Mouse (Mus musculus) liver, embryonic 15.5 days (tissue): ENCODE results near the gene Ldlrad2. TPM values are rescaled to one million over a fixed set of nuclear protein-coding genes. Genes with fewer than 3 reads are reported as not detected.
"Not testable (repeated sequence)": the region's sequence is repeated elsewhere in the genome, so short reads cannot be mapped to it uniquely, and the experiment has no call there.

Source experiments
- ATAC-seq: fragments of 200-750 bp; cut with Nextera tagmentation; 2 replicates; pipeline ENCODE4 v1.8.0; 2017; ENCODE audit warnings: moderate number of reproducible peaks, mild to moderate bottlenecking, moderate library complexity; ENCODE audit not compliant: insufficient read depth
- H3K27ac ChIP-seq: fragments of 300-500 bp; sonication (generic); replicated peaks from 2 replicates; pipeline ENCODE4 v1.5.1; 2015; ENCODE audit warnings: mild to moderate bottlenecking, inconsistent platforms
- H3K27me3 ChIP-seq: fragments of 300-500 bp; sonication (generic); 2 replicates; pipeline ENCODE4 v1.6.1; 2015; ENCODE audit warnings: mild to moderate bottlenecking, inconsistent platforms
- H3K36me3 ChIP-seq: fragments of 300-500 bp; sonication (generic); replicated peaks from 2 replicates; pipeline ENCODE4 v1.6.1; 2015; ENCODE audit warnings: moderate library complexity, mild to moderate bottlenecking, inconsistent platforms
- H3K4me1 ChIP-seq: fragments of 300-500 bp; sonication (generic); replicated peaks from 2 replicates; pipeline ENCODE4 v1.6.1; 2015; ENCODE audit warnings: inconsistent platforms
- H3K4me2 ChIP-seq: fragments of 300-500 bp; sonication (generic); 2 replicates; pipeline ENCODE4 v1.6.1; 2015; ENCODE audit warnings: moderate library complexity, mild to moderate bottlenecking, inconsistent platforms
- H3K4me3 ChIP-seq: fragments of 300-500 bp; sonication (generic); replicated peaks from 2 replicates; pipeline ENCODE4 v1.5.1; 2015; ENCODE audit warnings: mild to moderate bottlenecking, inconsistent platforms
- H3K9ac ChIP-seq: fragments of 300-500 bp; sonication (generic); 2 replicates; pipeline ENCODE4 v1.6.1; 2015; ENCODE audit warnings: moderate library complexity, mild to moderate bottlenecking, inconsistent platforms
- H3K9me3 ChIP-seq: fragments of 300-500 bp; sonication (generic); replicated peaks from 2 replicates; pipeline ENCODE4 v1.6.1; 2016; ENCODE audit warnings: inconsistent platforms
- WGBS: fragments of 180-500 bp; shearing (Covaris S2); methylation state at CpG from one replicate; pipeline ENCODE4 v1.1.7; 2015; ENCODE audit warnings: mixed read lengths; ENCODE audit not compliant: insufficient replicate concordance; 5-methylcytosine and 5-hydroxymethylcytosine counted together
- polyA plus RNA-seq: library from polyadenylated mRNA; unstranded; fragments of >200 nt; fragmentation: Nextera tagmentation; extraction: Ambion mirVana; gene quantifications from 2 replicates; pipeline ENCODE4 v1.2.1, GENCODE M21; 2015

Gene Ldlrad2
- polyA plus RNA-seq, 1 experiment from 2014 or later = not detected

- Histone ChIP-seq H3K36me3 (0 out of 2 replicates have a peak, but pooled peaks cover 8% of the 10 kb centered on the region), H3K4me3 (peak within 1 kb of the TSS; percentile 90), H3K27ac (peak within 1 kb of the TSS; percentile 100), H3K9ac (peak within 1 kb of the TSS; percentile 84), H3K9me3 (no peaks in the 10 kb centered on the region), H3K4me2 (peak within 1 kb of the TSS; percentile 81), H3K27me3 (no peaks in the 10 kb centered on the region), H3K4me1 (peaks cover 43% of the 10 kb centered on the region)
- ATAC-seq = peak; percentile 92
- under 1% methylated on average over 91 of the region's 92 CpGs for WGBS
Observed at GRCm38 (mm10) chr4:137593601-137594495, 19.5 kb upstream of the Ldlrad2 start, which contains the start of gene Usp48. Gene Usp48 (plus strand): TSS chr4:137593755.

DNA sequence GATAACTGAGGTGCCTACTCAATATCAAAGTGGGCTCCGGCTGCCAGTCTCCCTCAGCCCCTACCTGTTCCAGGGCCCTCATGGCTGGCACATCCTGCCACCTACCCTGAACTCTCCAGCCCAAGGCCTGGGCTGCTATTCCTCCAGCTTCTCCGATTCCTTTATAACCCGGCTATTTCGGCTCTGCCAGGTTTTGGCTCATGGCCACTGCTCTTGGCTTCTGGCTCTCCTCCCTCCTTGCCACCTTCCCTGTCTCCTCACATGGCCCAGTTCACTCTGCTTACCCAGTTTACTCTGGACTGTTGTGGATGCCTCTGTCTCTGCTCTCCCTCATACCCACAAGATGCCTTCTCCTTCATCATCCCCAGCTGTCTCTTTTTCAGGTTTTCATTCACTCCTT is 16.6 kb upstream of the Ldlrad2 start:
- no peak overlapping the region for H3K9ac ChIP-seq
- no peaks in the 10 kb centered on the region for H3K9me3 ChIP-seq
- 85% methylated on average over 4 of the region's 4 CpGs for WGBS
- no peak overlapping the region for H3K4me2 ChIP-seq
- H3K36me3 ChIP-seq = no peaks in the 10 kb centered on the region
- no peak overlapping the region for H3K4me3 ChIP-seq
- peaks cover 16% of the 10 kb centered on the region for H3K4me1 ChIP-seq
- ATAC-seq = no peak
- H3K27me3 ChIP-seq = no peaks in the 10 kb centered on the region
- H3K27ac ChIP-seq = no peak overlapping the region

DNA sequence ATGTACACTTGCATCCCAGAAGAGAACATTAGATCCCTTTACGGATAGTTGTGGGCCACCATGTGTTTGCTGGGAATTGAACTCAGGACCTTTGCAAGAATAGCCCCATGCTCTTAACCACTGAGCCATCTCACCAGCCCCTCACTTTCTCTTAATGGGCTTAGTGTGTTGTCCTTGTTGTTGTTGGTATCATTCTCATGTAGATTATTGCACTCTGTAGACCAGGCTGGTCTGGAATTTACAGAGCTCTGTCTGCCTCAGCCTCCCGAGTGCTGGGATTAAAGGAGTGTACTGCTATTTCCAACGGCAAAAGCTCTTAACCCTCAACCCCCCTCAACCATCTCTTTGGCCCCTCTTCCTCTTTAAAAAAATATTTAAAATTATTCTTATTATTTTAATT is 15.2 kb upstream of the Ldlrad2 start:
- Histone ChIP-seq H3K27me3 (no peaks in the 10 kb centered on the region), H3K27ac (no peak overlapping the region), H3K4me3 (no peak overlapping the region), H3K4me2 (no peak overlapping the region), H3K9ac (no peak overlapping the region), H3K4me1 (peaks cover 5% of the 10 kb centered on the region; the same call in 1 of the 2 replicates), H3K9me3 (no peaks in the 10 kb centered on the region), H3K36me3 (no peaks in the 10 kb centered on the region)
- ATAC-seq = no peak
- 76% methylated on average over 3 of the region's 3 CpGs for WGBS

DNA sequence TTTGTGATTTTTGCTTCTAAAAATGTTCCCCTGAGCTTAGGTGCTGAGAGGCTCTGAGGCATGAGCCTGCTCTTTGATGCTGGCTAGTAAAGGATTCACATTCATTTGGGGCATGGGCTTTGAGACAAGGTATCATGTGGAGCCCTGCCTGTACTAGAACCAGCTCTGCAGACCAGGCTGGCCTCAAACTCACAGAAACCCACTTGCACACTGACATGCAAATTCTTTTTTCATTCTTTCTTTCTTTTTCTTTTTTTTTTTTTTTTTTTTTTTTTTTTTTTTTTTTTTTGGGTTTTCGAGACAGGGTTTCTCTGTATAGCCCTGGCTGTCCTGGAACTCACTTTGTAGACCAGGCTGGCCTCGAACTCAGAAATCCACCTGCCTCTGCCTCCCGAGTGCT is 14.7 kb upstream of the Ldlrad2 start:
- H3K9ac ChIP-seq, H3K36me3 ChIP-seq, H3K4me3 ChIP-seq, H3K27me3 ChIP-seq, H3K27ac ChIP-seq, H3K4me2 ChIP-seq, H3K9me3 ChIP-seq, ATAC-seq, H3K4me1 ChIP-seq: not testable (repeated sequence)
- 83% methylated on average over 2 of the region's 3 CpGs for WGBS

DNA sequence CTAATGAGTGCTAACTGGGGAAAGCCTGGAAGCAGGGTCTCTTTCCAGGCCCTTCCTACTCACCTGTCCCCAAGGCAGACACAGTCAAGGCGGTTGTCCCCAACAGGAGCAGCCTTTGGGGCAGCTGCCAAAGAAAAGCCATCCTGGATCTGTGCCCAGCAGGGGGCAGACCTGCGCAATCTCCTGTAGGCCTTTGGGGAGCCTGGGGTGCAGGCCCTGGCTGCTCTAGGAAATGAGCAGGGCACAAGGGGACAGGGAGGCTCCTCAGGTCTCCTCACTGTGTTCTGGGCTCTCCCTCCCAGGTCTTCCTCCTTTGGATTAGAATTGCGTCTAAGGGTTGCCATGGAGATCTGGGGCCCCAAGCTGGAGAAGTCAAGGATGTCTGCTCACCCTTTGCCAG is 7.4 kb upstream of the Ldlrad2 start:
- H3K27me3 ChIP-seq = peaks cover 29% of the 10 kb centered on the region
- H3K4me2 ChIP-seq = no peak overlapping the region
- no peak overlapping the region for H3K9ac ChIP-seq
- WGBS = 45% methylated on average over 3 of the region's 3 CpGs
- no peaks in the 10 kb centered on the region for H3K9me3 ChIP-seq
- H3K27ac ChIP-seq = no peak overlapping the region
- 0 out of 2 replicates have a peak, but pooled peaks cover 5% of the 10 kb centered on the region for H3K4me1 ChIP-seq
- no peaks in the 10 kb centered on the region for H3K36me3 ChIP-seq
- ATAC-seq = no peak
- no peak overlapping the region for H3K4me3 ChIP-seq

DNA sequence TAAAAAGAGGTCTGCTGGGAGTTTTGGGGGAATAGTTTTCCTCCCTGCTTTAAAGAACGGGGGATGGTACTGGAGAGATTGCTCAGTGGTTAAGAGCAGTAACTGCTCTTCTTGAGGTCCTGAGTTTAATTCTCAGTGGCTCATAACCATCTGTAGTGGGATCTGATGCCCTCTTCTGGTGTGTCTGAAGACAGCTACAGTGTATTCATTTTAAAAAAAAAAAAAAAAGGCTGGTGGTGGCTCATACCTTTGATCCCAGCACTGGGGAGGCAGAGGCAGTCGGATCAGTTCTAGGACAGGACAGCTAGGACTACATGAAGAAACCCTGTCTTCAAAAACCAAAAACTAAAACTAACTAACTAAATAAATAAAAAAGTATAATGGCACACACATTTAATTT is 5.9 kb upstream of the Ldlrad2 start:
- Histone ChIP-seq H3K4me1 (0 out of 2 replicates have a peak, but pooled peaks cover 5% of the 10 kb centered on the region), H3K9me3 (no peaks in the 10 kb centered on the region), H3K4me2 (no peak overlapping the region), H3K36me3 (no peaks in the 10 kb centered on the region), H3K27ac (no peak overlapping the region), H3K27me3 (peaks cover 32% of the 10 kb centered on the region), H3K4me3 (no peak overlapping the region), H3K9ac (no peak overlapping the region)
- 72% methylated on average over 2 of the region's 2 CpGs for WGBS
- no peak for ATAC-seq

DNA sequence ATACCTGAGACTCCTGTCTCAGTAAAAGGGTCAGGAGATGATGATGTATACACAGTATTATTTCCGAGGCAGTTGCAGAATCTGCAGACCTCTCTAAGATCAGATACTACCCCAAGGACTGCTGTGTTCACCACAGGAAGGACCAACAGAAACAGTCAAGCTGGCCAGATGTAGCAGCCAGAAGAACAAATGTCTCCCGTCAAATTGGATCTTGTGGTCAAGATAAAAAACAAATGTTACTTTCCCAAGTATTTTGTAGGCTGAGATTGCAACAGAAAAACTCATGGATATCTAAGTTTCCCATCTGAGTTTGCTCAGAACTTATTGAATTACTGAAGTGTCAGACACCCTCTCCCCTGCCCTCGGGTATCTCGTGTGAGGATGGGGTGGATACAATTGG is 5.4 kb upstream of the Ldlrad2 start:
- WGBS = 27% methylated on average over 4 of the region's 4 CpGs
- Histone ChIP-seq H3K4me2 (no peak overlapping the region), H3K9ac (no peak overlapping the region), H3K4me1 (0 out of 2 replicates have a peak, but pooled peaks cover 5% of the 10 kb centered on the region), H3K27me3 (peaks cover 32% of the 10 kb centered on the region), H3K27ac (no peak overlapping the region), H3K9me3 (no peaks in the 10 kb centered on the region), H3K36me3 (no peaks in the 10 kb centered on the region), H3K4me3 (no peak overlapping the region)
- no peak for ATAC-seq

DNA sequence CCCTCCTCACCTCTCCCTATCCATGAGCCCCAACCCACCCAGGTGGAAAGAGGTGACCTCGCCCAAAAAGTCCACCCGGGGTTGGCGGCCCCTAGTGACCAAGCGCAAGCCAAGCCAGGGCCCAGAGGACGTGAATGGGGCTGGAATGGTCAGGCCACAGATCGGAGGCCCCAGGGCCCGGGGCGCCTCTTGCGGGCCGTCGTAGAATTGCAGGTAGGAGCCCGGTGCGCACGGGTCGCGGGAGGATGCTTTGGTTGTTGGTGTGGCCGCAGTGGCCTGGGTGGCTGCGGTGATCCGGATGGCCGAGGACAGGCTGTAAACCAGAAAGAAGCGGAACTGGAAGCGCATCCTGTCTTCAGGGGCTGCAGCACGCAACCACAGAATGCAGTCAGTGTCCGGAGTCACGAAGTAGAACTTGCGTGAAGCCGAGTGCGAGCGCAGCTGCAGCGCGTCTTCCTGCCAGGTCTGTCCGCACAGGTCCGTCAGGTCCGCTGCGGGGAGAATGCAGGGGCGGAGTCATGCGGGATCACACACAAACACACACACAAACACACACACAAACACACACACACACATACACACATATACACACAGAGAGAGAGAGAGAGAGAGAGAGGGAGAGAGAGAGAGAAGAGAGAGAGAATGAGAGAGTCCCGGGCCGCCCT is 3.9 kb upstream of the Ldlrad2 start:
- ATAC-seq = no peak
- peak overlapping the region; percentile 4; the same call in 1 of the 2 replicates for H3K4me3 ChIP-seq
- H3K36me3 ChIP-seq = no peaks in the 10 kb centered on the region
- H3K27ac ChIP-seq = no peak overlapping the region
- 5% methylated on average over 39 of the region's 39 CpGs for WGBS
- H3K9me3 ChIP-seq = no peaks in the 10 kb centered on the region
- H3K9ac ChIP-seq = no peak overlapping the region
- peaks cover 32% of the 10 kb centered on the region for H3K27me3 ChIP-seq
- H3K4me2 ChIP-seq = peak overlapping the region; percentile 47
- H3K4me1 ChIP-seq = 0 out of 2 replicates have a peak, but pooled peaks cover 5% of the 10 kb centered on the region

DNA sequence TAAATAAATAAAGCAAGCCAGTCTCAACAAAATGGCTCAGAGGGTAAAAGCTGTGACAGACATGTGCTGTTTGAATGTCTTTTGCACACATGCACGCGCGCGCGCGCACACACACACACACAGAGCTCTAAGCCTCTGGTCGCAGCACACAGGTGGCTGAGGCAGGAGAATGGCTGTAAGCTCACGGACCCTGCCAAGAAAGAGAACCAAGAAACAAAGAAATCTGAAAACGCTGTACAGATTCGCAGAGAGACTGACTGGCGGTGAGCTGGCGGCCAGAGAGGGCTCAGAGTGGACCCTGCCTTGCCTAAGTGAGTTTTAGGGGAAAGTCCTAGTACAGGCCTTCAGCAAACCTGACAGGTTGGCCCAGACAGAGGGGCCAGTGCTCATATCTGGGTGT is 3.1 kb upstream of the Ldlrad2 start:
- Histone ChIP-seq H3K27ac (no peak overlapping the region), H3K4me2 (no peak overlapping the region), H3K36me3 (no peaks in the 10 kb centered on the region), H3K27me3 (peaks cover 32% of the 10 kb centered on the region), H3K9ac (no peak overlapping the region), H3K4me1 (0 out of 2 replicates have a peak, but pooled peaks cover 5% of the 10 kb centered on the region), H3K9me3 (no peaks in the 10 kb centered on the region), H3K4me3 (no peak overlapping the region)
- 84% methylated on average over 12 of the region's 12 CpGs for WGBS
- no peak for ATAC-seq

- H3K9ac ChIP-seq = no peak overlapping the region
- ATAC-seq = no peak
- no peak overlapping the region for H3K4me3 ChIP-seq
- no peak overlapping the region for H3K4me2 ChIP-seq
- H3K36me3 ChIP-seq = peaks cover 6% of the 10 kb centered on the region; the same call in 1 of the 2 replicates
- no peaks in the 10 kb centered on the region for H3K4me1 ChIP-seq
- no peaks in the 10 kb centered on the region for H3K9me3 ChIP-seq
- H3K27ac ChIP-seq = no peak overlapping the region
- H3K27me3 ChIP-seq = no peaks in the 10 kb centered on the region
- WGBS = 78% methylated on average over 9 of the region's 9 CpGs
Observed at GRCm38 (mm10) chr4:137569873-137570272, 4.5 kb downstream of the Ldlrad2 start.

DNA sequence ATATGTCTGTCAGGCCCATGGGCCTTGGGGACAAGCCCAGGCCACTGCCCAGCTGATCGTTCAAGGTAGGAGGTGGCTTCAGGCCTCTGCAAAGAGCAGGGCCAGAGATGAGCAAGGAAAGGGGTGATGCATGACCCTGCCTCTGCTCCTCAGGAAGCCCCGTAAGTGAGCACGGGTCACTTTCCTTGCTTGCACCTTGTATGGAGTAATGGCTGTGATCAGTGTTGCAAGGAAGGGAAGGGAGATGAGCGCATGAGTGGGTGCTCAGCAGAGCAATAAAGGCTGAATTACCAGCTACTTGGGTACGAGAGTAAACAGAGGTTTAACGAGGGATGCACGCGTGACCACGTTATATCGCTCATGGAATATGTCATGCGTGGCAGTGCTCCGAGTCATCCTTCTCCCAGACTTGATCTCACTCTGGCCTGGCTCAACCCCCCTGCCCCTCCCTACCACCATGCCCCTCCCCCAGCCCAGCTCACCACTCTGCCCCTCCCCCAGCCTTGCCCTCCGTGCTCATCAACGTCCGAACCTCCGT is 17.6 kb downstream of the Ldlrad2 start:
- no peak overlapping the region for H3K27ac ChIP-seq
- no peak overlapping the region for H3K9ac ChIP-seq
- H3K9me3 ChIP-seq = no peaks in the 10 kb centered on the region
- H3K27me3 ChIP-seq = no peaks in the 10 kb centered on the region
- H3K4me3 ChIP-seq = no peak overlapping the region
- no peaks in the 10 kb centered on the region for H3K4me1 ChIP-seq
- 0 out of 2 replicates have a peak, but pooled peaks cover 16% of the 10 kb centered on the region for H3K36me3 ChIP-seq
- H3K4me2 ChIP-seq = no peak overlapping the region
- no peak for ATAC-seq
- WGBS = 78% methylated on average over 16 of the region's 16 CpGs
